Mouse (Mus musculus) liver, adult 2 months (tissue): Measurements from ENCODE around the gene Rbm38. TPM values are rescaled to one million over a fixed set of nuclear protein-coding genes. Genes with fewer than 3 reads are reported as not detected.

Experiments
- DNase-seq: peaks from one replicate; pipeline ENCODE4 v3.0.0-alpha.2; 2011; ENCODE audit warnings: low read depth, low spot score; ENCODE audit errors: extremely low read depth
- H3K27ac ChIP-seq: fragments of 200-500 bp; replicated peaks from 2 replicates; pipeline ENCODE4 v1.5.1; 2012; ENCODE audit warnings: low read depth, mild to moderate bottlenecking, control low read depth, inconsistent platforms, low read length; ENCODE audit not compliant: insufficient read depth
- H3K27me3 ChIP-seq: fragments of 200-500 bp; 2 replicates; pipeline ENCODE4 v1.6.1; 2012; ENCODE audit warnings: mild to moderate bottlenecking, moderate library complexity, low read length, inconsistent platforms; ENCODE audit not compliant: control insufficient read depth, insufficient read depth
- H3K36me3 ChIP-seq: fragments of 200-500 bp; 2 replicates; pipeline ENCODE4 v1.6.1; 2012; ENCODE audit warnings: low read length, inconsistent platforms; ENCODE audit not compliant: control insufficient read depth, insufficient read depth
- H3K4me1 ChIP-seq: fragments of 200-500 bp; 2 replicates; pipeline ENCODE4 v1.6.1; 2011; ENCODE audit warnings: low read length; ENCODE audit not compliant: control insufficient read depth, insufficient read depth
- H3K4me3 ChIP-seq: fragments of 200-500 bp; 2 replicates; pipeline ENCODE4 v1.5.1; 2011; ENCODE audit warnings: low read depth, mild to moderate bottlenecking, control low read depth, low read length, moderate library complexity; ENCODE audit not compliant: insufficient read depth
- H3K79me2 ChIP-seq: fragments of 200-500 bp; 2 replicates; pipeline ENCODE4 v1.6.1; 2012; ENCODE audit warnings: inconsistent platforms, mild to moderate bottlenecking, low read length, moderate library complexity; ENCODE audit not compliant: control insufficient read depth, insufficient read depth
- H3K9ac ChIP-seq: fragments of 200-500 bp; 2 replicates; pipeline ENCODE4 v1.6.1; 2012; ENCODE audit warnings: low read depth, mild to moderate bottlenecking, control low read depth, inconsistent platforms, low read length
- CTCF ChIP-seq: fragments of 200-500 bp; IDR thresholded peaks from 2 replicates; pipeline ENCODE4 v1.5.1; 2011; ENCODE audit warnings: low read depth, low read length, control low read depth
- POLR2A ChIP-seq: fragments of 200-500 bp; IDR thresholded peaks from 2 replicates; pipeline ENCODE4 v1.6.1; 2011; ENCODE audit warnings: low read length, control low read depth; ENCODE audit not compliant: insufficient read depth; ENCODE audit errors: extremely low read depth
- WGBS: fragments of 180-500 bp; shearing (Covaris S2); methylation state at CpG from one replicate; pipeline ENCODE4 v1.1.7; 2018; 5-methylcytosine and 5-hydroxymethylcytosine counted together
- polyA plus RNA-seq: library from polyadenylated mRNA; depleted of rRNA; stranded (reverse); fragments of >200 nt; gene quantifications from 2 replicates; pipeline ENCODE4 v1.2.3, GENCODE M21; 2012; rRNA removed
- total RNA-seq: library from RNA; depleted of rRNA; stranded (reverse); fragments of >200 nt; gene quantifications from 2 replicates; pipeline ENCODE4 v1.2.3, GENCODE M21; 2014; rRNA removed

The Rbm38 gene
- total and polyA plus RNA-seq, 2 experiments, result 0.55 to 11.1 TPM

- H3K4me3 ChIP-seq, result no peak overlapping the region
- no peak overlapping the region for H3K9ac ChIP-seq
- no peaks in the 10 kb centered on the region for H3K36me3 ChIP-seq
- no peaks in the 10 kb centered on the region for H3K4me1 ChIP-seq
- no peak for DNase-seq
- WGBS, result 27% methylated on average over 13 of the region's 13 CpGs
- no peak overlapping the region for H3K27ac ChIP-seq
- no peaks in the 10 kb centered on the region for H3K27me3 ChIP-seq
- no peaks in the 10 kb centered on the region for H3K79me2 ChIP-seq
- TF ChIP-seq CTCF (no peak), POLR2A (no peak)
Measured at GRCm38 (mm10) chr2:173083712-173084475, 63.6 kb downstream of the Rbm38 start.

Other genes with a start within 250 kb of the Rbm38 start
- 0.55 and 0.74 TPM in 2 replicates for gene Bmp7, start 80.2 kb upstream of the Rbm38 start, total RNA-seq
- gene Bmp7, start 80.2 kb upstream of the Rbm38 start, polyA plus RNA-seq, result 1.7 and 2.4 TPM in 2 replicates
- under 0.01 and 0.07 TPM in 2 replicates for gene Spo11, start 42.8 kb upstream of the Rbm38 start, total RNA-seq
- not detected in 2 replicates for gene Spo11, start 42.8 kb upstream of the Rbm38 start, polyA plus RNA-seq
- 13.1 and 17.8 TPM in 2 replicates for gene Rae1, start 20.4 kb upstream of the Rbm38 start, total RNA-seq
- 25.3 and 31.9 TPM in 2 replicates for gene Rae1, start 20.4 kb upstream of the Rbm38 start, polyA plus RNA-seq
- gene Ctcfl, start 99.0 kb downstream of the Rbm38 start, total RNA-seq, result 0.27 and 0.46 TPM in 2 replicates
- 0.10 and 0.20 TPM in 2 replicates for gene Ctcfl, start 99.0 kb downstream of the Rbm38 start, polyA plus RNA-seq
- gene Pck1, start 132.6 kb downstream of the Rbm38 start, total RNA-seq, result 2,468 and 2,488 TPM in 2 replicates
- gene Pck1, start 132.6 kb downstream of the Rbm38 start, polyA plus RNA-seq, result 240 and 585 TPM in 2 replicates
- 8.1 and 10.8 TPM in 2 replicates for gene Zbp1, start 198.4 kb downstream of the Rbm38 start, total RNA-seq
- 9.2 and 13.2 TPM in 2 replicates for gene Zbp1, start 198.4 kb downstream of the Rbm38 start, polyA plus RNA-seq